Mouse (Mus musculus): Measurements from ENCODE around the gene Bicral. TPM values are rescaled to one million over a fixed set of nuclear protein-coding genes. Genes with fewer than 3 reads are reported as not detected.

The Bicral gene
- polyA plus RNA-seq, 1 experiment from 2014 or later: 4.1 TPM

- Histone ChIP-seq H3K27ac (ENCODE audit: low read depth, low read length) (peak overlapping the region; percentile 81), H3K4me3 (ENCODE audit: low read depth, low read length) (peak overlapping the region; percentile 57), H3K36me3 (ENCODE audit: control insufficient read depth, insufficient read depth, low read length) (0 out of 2 replicates have a peak, but pooled peaks cover 2% of the 10 kb centered on the region), H3K9ac (ENCODE audit: low read depth, low read length) (peak overlapping the region; percentile 77), H3K4me1 (ENCODE audit: control insufficient read depth, insufficient read depth, low read length) (peaks cover 36% of the 10 kb centered on the region), H3K27me3 (ENCODE audit: control insufficient read depth, insufficient read depth, low read length) (no peaks in the 10 kb centered on the region), H3K9me3 (replicated peaks; ENCODE audit: control insufficient read depth, low read length) (no peaks in the 10 kb centered on the region), H3K4me2 (peak overlapping the region; percentile 96)
- WGBS (ENCODE audit: insufficient replicate concordance): under 1% methylated on average over 44 of the region's 44 CpGs
- peak; percentile 50 for ATAC-seq (replicated peaks; ENCODE audit: insufficient number of reproducible peaks, low FRiP score, low TSS enrichment)
Measured at GRCm38 (mm10) chr17:46889450-46890084, 31.3 kb upstream of the Bicral start.

GRCm38 (mm10) chr17:46888511-46889212 lies 30.4 kb upstream of the Bicral start:
- peak overlapping the region; percentile 57 for H3K4me3 ChIP-seq (ENCODE audit: low read depth, low read length)
- WGBS (ENCODE audit: insufficient replicate concordance): 32% methylated on average over 16 of the region's 16 CpGs

GRCm38 (mm10) chr17:46885910-46886643 lies 27.8 kb upstream of the Bicral start:
- H3K27me3 ChIP-seq (ENCODE audit: control insufficient read depth, insufficient read depth, low read length): no peaks in the 10 kb centered on the region; the same call in 1 of the 2 replicates
- peak overlapping the region; percentile 47 for H3K9ac ChIP-seq (ENCODE audit: low read depth, low read length)
- 16% methylated on average over 17 of the region's 17 CpGs for WGBS (ENCODE audit: insufficient replicate concordance)
- H3K4me3 ChIP-seq (ENCODE audit: low read depth, low read length): peak overlapping the region; percentile 17; the same call in 1 of the 2 replicates
- peak overlapping the region; percentile 36; the same call in 1 of the 2 replicates for H3K27ac ChIP-seq (ENCODE audit: low read depth, low read length)
- H3K36me3 ChIP-seq (ENCODE audit: control insufficient read depth, insufficient read depth, low read length): no peaks in the 10 kb centered on the region
- ATAC-seq (replicated peaks; ENCODE audit: insufficient number of reproducible peaks, low FRiP score, low TSS enrichment): no peak
- H3K4me2 ChIP-seq: peak overlapping the region; percentile 60
- peaks cover 17% of the 10 kb centered on the region for H3K4me1 ChIP-seq (ENCODE audit: control insufficient read depth, insufficient read depth, low read length)
- H3K9me3 ChIP-seq (replicated peaks; ENCODE audit: control insufficient read depth, low read length): no peaks in the 10 kb centered on the region

More at GRCm38 (mm10) chr17:46888511-46889212, 30.4 kb upstream of the Bicral start:
- Histone ChIP-seq H3K27me3 (ENCODE audit: control insufficient read depth, insufficient read depth, low read length) (no peaks in the 10 kb centered on the region), H3K27ac (ENCODE audit: low read depth, low read length) (peak overlapping the region; percentile 81), H3K4me2 (peak overlapping the region; percentile 96), H3K9ac (ENCODE audit: low read depth, low read length) (peak overlapping the region; percentile 77; the same call in 1 of the 2 replicates), H3K36me3 (ENCODE audit: control insufficient read depth, insufficient read depth, low read length) (0 out of 2 replicates have a peak, but pooled peaks cover 2% of the 10 kb centered on the region), H3K9me3 (replicated peaks; ENCODE audit: control insufficient read depth, low read length) (no peaks in the 10 kb centered on the region), H3K4me1 (ENCODE audit: control insufficient read depth, insufficient read depth, low read length) (peaks cover 36% of the 10 kb centered on the region)
- no peak for ATAC-seq (replicated peaks; ENCODE audit: insufficient number of reproducible peaks, low FRiP score, low TSS enrichment)

- Histone ChIP-seq H3K4me3 (ENCODE audit: low read depth, low read length) (peak overlapping the region; percentile 17; the same call in 1 of the 2 replicates), H3K27me3 (ENCODE audit: control insufficient read depth, insufficient read depth, low read length) (no peaks in the 10 kb centered on the region; the same call in 1 of the 2 replicates), H3K9ac (ENCODE audit: low read depth, low read length) (peak overlapping the region; percentile 47; the same call in 1 of the 2 replicates), H3K36me3 (ENCODE audit: control insufficient read depth, insufficient read depth, low read length) (no peaks in the 10 kb centered on the region), H3K4me2 (peak overlapping the region; percentile 60), H3K4me1 (ENCODE audit: control insufficient read depth, insufficient read depth, low read length) (peaks cover 17% of the 10 kb centered on the region), H3K9me3 (replicated peaks; ENCODE audit: control insufficient read depth, low read length) (no peaks in the 10 kb centered on the region), H3K27ac (ENCODE audit: low read depth, low read length) (no peak overlapping the region)
- 40% methylated on average over 11 of the region's 11 CpGs for WGBS (ENCODE audit: insufficient replicate concordance)
- ATAC-seq (replicated peaks; ENCODE audit: insufficient number of reproducible peaks, low FRiP score, low TSS enrichment): no peak
Measured at GRCm38 (mm10) chr17:46885218-46885909, 27.1 kb upstream of the Bicral start.

- H3K27me3 ChIP-seq (ENCODE audit: control insufficient read depth, insufficient read depth, low read length): no peaks in the 10 kb centered on the region; the same call in 1 of the 2 replicates
- no peak overlapping the region for H3K4me2 ChIP-seq
- WGBS (ENCODE audit: insufficient replicate concordance): 84% methylated on average over 6 of the region's 6 CpGs
- no peaks in the 10 kb centered on the region for H3K9me3 ChIP-seq (replicated peaks; ENCODE audit: control insufficient read depth, low read length)
- H3K36me3 ChIP-seq (ENCODE audit: control insufficient read depth, insufficient read depth, low read length): no peaks in the 10 kb centered on the region
- H3K4me3 ChIP-seq (ENCODE audit: low read depth, low read length): no peak overlapping the region
- peaks cover 21% of the 10 kb centered on the region for H3K4me1 ChIP-seq (ENCODE audit: control insufficient read depth, insufficient read depth, low read length)
- no peak for ATAC-seq (replicated peaks; ENCODE audit: insufficient number of reproducible peaks, low FRiP score, low TSS enrichment)
- H3K27ac ChIP-seq (ENCODE audit: low read depth, low read length): no peak overlapping the region
- H3K9ac ChIP-seq (ENCODE audit: low read depth, low read length): no peak overlapping the region
Measured at GRCm38 (mm10) chr17:46884766-46885165, 26.5 kb upstream of the Bicral start.

- Histone ChIP-seq H3K9ac (ENCODE audit: low read depth, low read length) (no peak overlapping the region), H3K27ac (ENCODE audit: low read depth, low read length) (no peak overlapping the region), H3K4me1 (ENCODE audit: control insufficient read depth, insufficient read depth, low read length) (peaks cover 21% of the 10 kb centered on the region), H3K27me3 (ENCODE audit: control insufficient read depth, insufficient read depth, low read length) (no peaks in the 10 kb centered on the region; the same call in 1 of the 2 replicates), H3K36me3 (ENCODE audit: control insufficient read depth, insufficient read depth, low read length) (no peaks in the 10 kb centered on the region), H3K9me3 (replicated peaks; ENCODE audit: control insufficient read depth, low read length) (no peaks in the 10 kb centered on the region), H3K4me2 (no peak overlapping the region), H3K4me3 (ENCODE audit: low read depth, low read length) (no peak overlapping the region)
- no peak for ATAC-seq (replicated peaks; ENCODE audit: insufficient number of reproducible peaks, low FRiP score, low TSS enrichment)
- WGBS (ENCODE audit: insufficient replicate concordance): 81% methylated on average over 9 of the region's 9 CpGs
Measured at GRCm38 (mm10) chr17:46883107-46883506, 24.8 kb upstream of the Bicral start.

- Histone ChIP-seq H3K27me3 (ENCODE audit: control insufficient read depth, insufficient read depth, low read length) (no peaks in the 10 kb centered on the region; the same call in 1 of the 2 replicates), H3K36me3 (ENCODE audit: control insufficient read depth, insufficient read depth, low read length) (no peaks in the 10 kb centered on the region), H3K4me1 (ENCODE audit: control insufficient read depth, insufficient read depth, low read length) (peaks cover 21% of the 10 kb centered on the region), H3K4me3 (ENCODE audit: low read depth, low read length) (no peak overlapping the region), H3K4me2 (no peak overlapping the region), H3K9me3 (replicated peaks; ENCODE audit: control insufficient read depth, low read length) (no peaks in the 10 kb centered on the region), H3K9ac (ENCODE audit: low read depth, low read length) (no peak overlapping the region), H3K27ac (ENCODE audit: low read depth, low read length) (no peak overlapping the region)
- no peak for ATAC-seq (replicated peaks; ENCODE audit: insufficient number of reproducible peaks, low FRiP score, low TSS enrichment)
- 87% methylated on average over 6 of the region's 6 CpGs for WGBS (ENCODE audit: insufficient replicate concordance)
Measured at GRCm38 (mm10) chr17:46881728-46882127, 23.4 kb upstream of the Bicral start.

GRCm38 (mm10) chr17:46880322-46880721 lies 22.0 kb upstream of the Bicral start:
- Histone ChIP-seq H3K9me3 (replicated peaks; ENCODE audit: control insufficient read depth, low read length) (no peaks in the 10 kb centered on the region), H3K4me1 (ENCODE audit: control insufficient read depth, insufficient read depth, low read length) (peaks cover 10% of the 10 kb centered on the region), H3K4me2 (no peak overlapping the region), H3K4me3 (ENCODE audit: low read depth, low read length) (no peak overlapping the region), H3K27ac (ENCODE audit: low read depth, low read length) (peak overlapping the region; percentile 22; the same call in 1 of the 2 replicates), H3K27me3 (ENCODE audit: control insufficient read depth, insufficient read depth, low read length) (no peaks in the 10 kb centered on the region; the same call in 1 of the 2 replicates), H3K36me3 (ENCODE audit: control insufficient read depth, insufficient read depth, low read length) (no peaks in the 10 kb centered on the region), H3K9ac (ENCODE audit: low read depth, low read length) (no peak overlapping the region)
- WGBS (ENCODE audit: insufficient replicate concordance): 63% methylated on average over 2 of the region's 2 CpGs
- ATAC-seq (replicated peaks; ENCODE audit: insufficient number of reproducible peaks, low FRiP score, low TSS enrichment): 0 out of 2 replicates have a peak, but pooled peaks have one; percentile 23
